Mouse (Mus musculus): ENCODE results near the gene Grwd1.

- TF ChIP-seq CTCF (IDR thresholded peaks at IDR 0.05) (no peak), EP300 (IDR thresholded peaks at IDR 0.05) (no peak)
Observed at GRCm38 (mm10) chr7:45819843-45820242, 10.9 kb downstream of the Grwd1 start.

Data from lung, postnatal 0 days (tissue).